Mouse (Mus musculus) cerebellum, adult 11 months (tissue): Measurements from ENCODE around the gene Ift122.
A peak's percentile ranks its signal among the peaks of the same experiment; 100 is the strongest.

Source experiments
- DNase-seq: peaks from one replicate; pipeline ENCODE4 v3.0.0; 2022

Gene Ift122

GRCm38 (mm10) chr6:115927292-115928242 is 74.3 kb downstream of the Ift122 start:
- DNase-seq = no peak

GRCm38 (mm10) chr6:115930018-115930417 is 76.7 kb downstream of the Ift122 start:
- DNase-seq = no peak

GRCm38 (mm10) chr6:115931639-115932038 is 78.4 kb downstream of the Ift122 start, which contains the start of gene Rho:
Gene Rho (plus strand): TSS chr6:115931748.
- DNase-seq = no peak

GRCm38 (mm10) chr6:115932391-115932790 is 79.1 kb downstream of the Ift122 start:
- no peak for DNase-seq

GRCm38 (mm10) chr6:115935544-115935943 is 82.3 kb downstream of the Ift122 start:
- no peak for DNase-seq

- no peak for DNase-seq
Observed at GRCm38 (mm10) chr6:115938011-115938410, 84.7 kb downstream of the Ift122 start.

GRCm38 (mm10) chr6:115938798-115939197 is 85.5 kb downstream of the Ift122 start:
- DNase-seq = no peak

GRCm38 (mm10) chr6:115940603-115941002 is 87.3 kb downstream of the Ift122 start:
- no peak for DNase-seq

- DNase-seq = no peak
Observed at GRCm38 (mm10) chr6:115941128-115941527, 87.9 kb downstream of the Ift122 start.

GRCm38 (mm10) chr6:115943498-115944427 is 90.5 kb downstream of the Ift122 start:
- DNase-seq = no peak

GRCm38 (mm10) chr6:115944638-115945037 is 91.4 kb downstream of the Ift122 start, which contains the start of gene H1foo:
Gene H1foo (plus strand): TSS chr6:115944938.
- no peak for DNase-seq

- no peak for DNase-seq
Observed at GRCm38 (mm10) chr6:115945633-115946032, 92.4 kb downstream of the Ift122 start.

- DNase-seq = no peak
Observed at GRCm38 (mm10) chr6:115946389-115946788, 93.1 kb downstream of the Ift122 start.

- DNase-seq = no peak
Observed at GRCm38 (mm10) chr6:115954506-115955074, 101.3 kb downstream of the Ift122 start.

- DNase-seq = peak; percentile 54
Observed at GRCm38 (mm10) chr6:115955169-115955568, 101.9 kb downstream of the Ift122 start.

- DNase-seq = no peak
Observed at GRCm38 (mm10) chr6:115955664-115956063, 102.4 kb downstream of the Ift122 start.

- no peak for DNase-seq
Observed at GRCm38 (mm10) chr6:115956418-115956921, 103.2 kb downstream of the Ift122 start.

- DNase-seq = peak; percentile 84
Observed at GRCm38 (mm10) chr6:115956922-115957601, 103.8 kb downstream of the Ift122 start.

GRCm38 (mm10) chr6:115957681-115958080 is 104.4 kb downstream of the Ift122 start:
- DNase-seq = no peak

GRCm38 (mm10) chr6:115958445-115958844 is 105.2 kb downstream of the Ift122 start:
- no peak for DNase-seq

- DNase-seq = peak; percentile 59
Observed at GRCm38 (mm10) chr6:115959151-115959691, 106.0 kb downstream of the Ift122 start.

GRCm38 (mm10) chr6:115960322-115960721 is 107.1 kb downstream of the Ift122 start:
- DNase-seq = no peak
